18 mouse cellular contexts compared by ENCODE assay signal in the genomic region with DNA sequence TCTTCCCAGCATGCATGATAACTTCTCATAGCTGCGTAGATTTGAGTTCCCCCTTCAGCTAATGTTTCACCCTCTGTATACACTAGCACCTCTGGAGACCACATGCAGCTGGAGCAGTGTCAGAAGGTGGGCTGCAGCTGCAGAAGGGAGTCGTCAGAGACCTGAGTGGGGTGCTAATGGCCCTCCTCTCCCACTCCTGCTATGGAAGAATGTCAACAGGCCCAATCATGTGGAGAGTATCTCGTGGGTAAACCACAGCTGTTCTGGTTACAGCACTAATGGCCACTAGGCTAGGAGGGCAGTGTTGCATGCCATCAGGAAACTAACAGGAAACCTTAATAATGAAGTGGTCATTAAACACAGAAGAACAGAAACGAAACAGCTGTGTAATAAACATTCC.
DNase-seq lines count a peak whose midpoint lies in the region; ATAC-seq and TF ChIP-seq lines count a peak whose summit lies in the region.
"Had no signal": no experiment of that assay in that cellular context is flagged by ENCODE, and none has a peak within 500 bp of the region (broad histone marks: within the 10 kb centered on the region; RNA-seq: fewer than 3 reads in every experiment).

No protein-coding gene starts in this region.

- peak; percentile 74 for ATAC-seq in kidney, embryonic 14.5 days (ENCODE audit: low FRiP score, low TSS enrichment)
- peak; percentile 62 for ATAC-seq in lung, embryonic 14.5 days (ENCODE audit: insufficient read depth)
- 0 out of 2 replicates have a peak, but pooled peaks have one; percentile 39 for ATAC-seq in embryonic facial prominence, embryonic 15.5 days (ENCODE audit: insufficient number of reproducible peaks, low FRiP score, low TSS enrichment, low read depth)
- ATAC-seq: intestine, embryonic 15.5 days; midbrain, embryonic 13.5 days had no signal

- H3K27ac ChIP-seq in kidney, embryonic 14.5 days (ENCODE audit: low read depth, low read length) = peak overlapping the region; percentile 13; the same call in 1 of the 2 replicates
- no peak overlapping the region for H3K27ac ChIP-seq in lung, embryonic 14.5 days (ENCODE audit: low read depth)
- no peak overlapping the region for H3K27ac ChIP-seq in embryonic facial prominence, embryonic 15.5 days (replicated peaks)
- H3K27ac ChIP-seq: hindbrain, embryonic 13.5 days; intestine, embryonic 15.5 days; midbrain, embryonic 13.5 days had no signal

- H3K9me3 ChIP-seq in kidney, embryonic 14.5 days (ENCODE audit: control insufficient read depth, low read length) = no peaks in the 10 kb centered on the region
- no peaks in the 10 kb centered on the region for H3K9me3 ChIP-seq in lung, embryonic 14.5 days (ENCODE audit: low read depth, low read length)
- H3K9me3 ChIP-seq in embryonic facial prominence, embryonic 15.5 days (replicated peaks) = no peaks in the 10 kb centered on the region
- H3K9me3 ChIP-seq: hindbrain, embryonic 13.5 days; intestine, embryonic 15.5 days; midbrain, embryonic 13.5 days had no signal

- intact Hi-C loops in gastrocnemius, postnatal 36 days (cut with DNase I) = no loop called here

- H3K36me3 ChIP-seq in kidney, embryonic 14.5 days (ENCODE audit: control insufficient read depth, insufficient read depth, low read length) = no peaks in the 10 kb centered on the region
- H3K36me3 ChIP-seq in lung, embryonic 14.5 days (ENCODE audit: insufficient read depth) = no peaks in the 10 kb centered on the region
- H3K36me3 ChIP-seq in embryonic facial prominence, embryonic 15.5 days = no peaks in the 10 kb centered on the region
- H3K36me3 ChIP-seq: hindbrain, embryonic 13.5 days; intestine, embryonic 15.5 days; midbrain, embryonic 13.5 days had no signal

- H3K4me1 ChIP-seq in kidney, embryonic 14.5 days (ENCODE audit: control insufficient read depth, insufficient read depth, low read length) = peaks cover 3% of the 10 kb centered on the region; the same call in 1 of the 2 replicates
- H3K4me1 ChIP-seq in lung, embryonic 14.5 days (ENCODE audit: insufficient read depth) = no peaks in the 10 kb centered on the region
- H3K4me1 ChIP-seq in embryonic facial prominence, embryonic 15.5 days = no peaks in the 10 kb centered on the region
- H3K4me1 ChIP-seq: intestine, embryonic 15.5 days; midbrain, embryonic 13.5 days had no signal

- no peak overlapping the region for H3K4me2 ChIP-seq in kidney, embryonic 14.5 days (replicated peaks; ENCODE audit: low read depth, low read length)
- no peak overlapping the region for H3K4me2 ChIP-seq in lung, embryonic 14.5 days
- no peak overlapping the region for H3K4me2 ChIP-seq in embryonic facial prominence, embryonic 15.5 days (replicated peaks)
- H3K4me2 ChIP-seq: hindbrain, embryonic 13.5 days; intestine, embryonic 15.5 days; midbrain, embryonic 13.5 days had no signal

- DNase-seq in kidney, postnatal 25 days = no peak
- DNase-seq in lung, embryonic 14.5 days = no peak
- no peak for DNase-seq in lung, adult 18-20 months
- peak; percentile 6 for DNase-seq in retina, embryonic 14.5 days (ENCODE audit: low spot score)
- DNase-seq in gastrocnemius, postnatal 36 days = no peak
- DNase-seq: adrenal gland, postnatal 10 days; B cell, adult 2 months; cerebellum, adult 11 months; cerebellum, postnatal 25 days; gastrocnemius, postnatal 10 days; lung, adult 2 months; right cerebral cortex, postnatal 4 days; thymus, postnatal 4 days had no signal

- H3K4me3 ChIP-seq in kidney, embryonic 14.5 days (ENCODE audit: low read length) = no peak overlapping the region
- H3K4me3 ChIP-seq in lung, embryonic 14.5 days (ENCODE audit: low read depth, low read length) = no peak overlapping the region
- H3K4me3 ChIP-seq in embryonic facial prominence, embryonic 15.5 days (replicated peaks) = no peak overlapping the region
- H3K4me3 ChIP-seq: hindbrain, embryonic 13.5 days; intestine, embryonic 15.5 days; midbrain, embryonic 13.5 days had no signal

- TF ChIP-seq CTCF in lung, embryonic 14.5 days (IDR thresholded peaks at IDR 0.05; ENCODE audit: low read depth) = no peak

- H3K27me3 ChIP-seq in kidney, embryonic 14.5 days (ENCODE audit: control insufficient read depth, insufficient read depth, low read length) = no peaks in the 10 kb centered on the region
- H3K27me3 ChIP-seq in lung, embryonic 14.5 days (ENCODE audit: insufficient read depth, low read length) = no peaks in the 10 kb centered on the region
- no peaks in the 10 kb centered on the region for H3K27me3 ChIP-seq in embryonic facial prominence, embryonic 15.5 days
- H3K27me3 ChIP-seq: hindbrain, embryonic 13.5 days; intestine, embryonic 15.5 days; midbrain, embryonic 13.5 days had no signal

- 11% methylated on average over 4 of the region's 4 CpGs for WGBS in kidney, embryonic 14.5 days
- 18% methylated on average over 4 of the region's 4 CpGs for WGBS in lung, embryonic 14.5 days
- 41% methylated on average over 4 of the region's 4 CpGs for WGBS in embryonic facial prominence, embryonic 15.5 days

- no peak overlapping the region for H3K9ac ChIP-seq in kidney, embryonic 14.5 days (ENCODE audit: low read depth, low read length)
- H3K9ac ChIP-seq in lung, embryonic 14.5 days = no peak overlapping the region
- no peak overlapping the region for H3K9ac ChIP-seq in embryonic facial prominence, embryonic 15.5 days
- H3K9ac ChIP-seq: hindbrain, embryonic 13.5 days; intestine, embryonic 15.5 days; midbrain, embryonic 13.5 days had no signal
